Comparison of ENCODE assay signal across 1 mouse cellular context in the genomic region with DNA sequence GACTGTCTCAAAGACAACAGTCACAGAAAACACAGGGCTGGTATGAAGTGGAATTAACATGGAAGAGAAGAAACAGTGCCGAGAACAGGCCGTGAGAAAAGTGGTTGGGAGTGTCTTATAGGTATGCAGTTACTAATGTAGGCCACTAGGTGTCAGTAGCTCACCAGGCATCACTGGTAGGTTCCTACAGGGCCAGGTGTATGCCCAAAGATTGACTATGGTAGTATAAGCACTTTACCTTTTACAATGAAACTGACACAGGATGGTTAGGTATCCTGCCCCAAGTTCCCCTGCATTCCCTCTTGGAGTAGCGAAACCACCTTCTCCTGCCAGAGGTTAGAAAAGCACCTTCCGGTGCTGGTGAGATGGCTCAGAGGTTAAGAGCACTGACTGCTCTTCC.
TF ChIP-seq lines count a peak whose summit lies in the region.

No protein-coding gene starts in this region.

TF ChIP-seq in MEL, 35 proteins besides CTCF, POLR2A, EP300 and RAD21 (continued from another document):
- TF ChIP-seq SIN3A (IDR thresholded peaks at IDR 0.05; ENCODE audit: low read length) (0 out of 2 replicates have a peak, but pooled peaks have one; percentile 12), JUND (IDR thresholded peaks at IDR 0.05; ENCODE audit: low read depth, low read length) (no peak)
TF ChIP-seq in MEL: peak in this region for 5.
